Comparison of ENCODE assay signal across 9 mouse cellular contexts in genomic region chr10:22868386-22868918, GRCm38 (mm10). TPM values are rescaled to one million over a fixed set of nuclear protein-coding genes. Genes with fewer than 3 reads are reported as not detected.
DNase-seq lines count a peak whose midpoint lies in the region; ATAC-seq lines count a peak whose summit lies in the region.
"Had no signal": no experiment of that assay in that cellular context is flagged by ENCODE, and none has a peak within 500 bp of the region (broad histone marks: within the 10 kb centered on the region; RNA-seq: fewer than 3 reads in every experiment).

No protein-coding gene starts in this region.

- WGBS in limb, embryonic 13.5 days = 24% methylated on average over 8 of the region's 8 CpGs
- 42% methylated on average over 8 of the region's 8 CpGs for WGBS in limb, embryonic 10.5 days
- 5% methylated on average over 8 of the region's 8 CpGs for WGBS in forebrain, embryonic 16.5 days
- WGBS in hindbrain, embryonic 16.5 days = 21% methylated on average over 8 of the region's 8 CpGs

- DNase-seq in limb, embryonic 10.5 days (ENCODE audit: low spot score) = no peak
- peak; percentile 59 for DNase-seq in lung, postnatal 14 days
- no peak for DNase-seq in adrenal gland, adult 2 months
- no peak for DNase-seq in right cerebral cortex, postnatal 14 days

- peak; percentile 32; the same call in 1 of the 2 replicates for ATAC-seq in limb, embryonic 13.5 days (ENCODE audit: low FRiP score, low read depth)
- peak; percentile 89 for ATAC-seq in forebrain, embryonic 16.5 days
- ATAC-seq in hindbrain, embryonic 16.5 days = peak; percentile 52
- ATAC-seq in monocyte, adult 5-6 weeks (replicated peaks; ENCODE audit: insufficient number of reproducible peaks, low FRiP score, low TSS enrichment, poor library complexity, severe bottlenecking) = no peak

- no peaks in the 10 kb centered on the region for H3K27me3 ChIP-seq in limb, embryonic 13.5 days
- H3K27me3 ChIP-seq in limb, embryonic 10.5 days (ENCODE audit: low read depth, poor library complexity, severe bottlenecking) = no peaks in the 10 kb centered on the region
- no peaks in the 10 kb centered on the region for H3K27me3 ChIP-seq in forebrain, embryonic 16.5 days (replicated peaks; ENCODE audit: control insufficient read depth, insufficient read depth, low read length)
- no peaks in the 10 kb centered on the region for H3K27me3 ChIP-seq in hindbrain, embryonic 16.5 days (replicated peaks; ENCODE audit: control insufficient read depth, insufficient read depth, low read length)

- H3K4me3 ChIP-seq in limb, embryonic 13.5 days = no peak overlapping the region
- no peak overlapping the region for H3K4me3 ChIP-seq in limb, embryonic 10.5 days
- H3K4me3 ChIP-seq in forebrain, embryonic 16.5 days (replicated peaks; ENCODE audit: low read length) = no peak overlapping the region
- H3K4me3 ChIP-seq in hindbrain, embryonic 16.5 days (ENCODE audit: low read length) = no peak overlapping the region

- no peak overlapping the region for H3K27ac ChIP-seq in limb, embryonic 13.5 days
- H3K27ac ChIP-seq in limb, embryonic 10.5 days = no peak overlapping the region
- H3K27ac ChIP-seq in forebrain, embryonic 16.5 days (ENCODE audit: low read length) = no peak overlapping the region
- no peak overlapping the region for H3K27ac ChIP-seq in hindbrain, embryonic 16.5 days (ENCODE audit: low read depth, low read length)

- no peak overlapping the region for H3K4me2 ChIP-seq in limb, embryonic 13.5 days (replicated peaks)
- no peak overlapping the region for H3K4me2 ChIP-seq in forebrain, embryonic 16.5 days (ENCODE audit: low read length)
- H3K4me2 ChIP-seq in hindbrain, embryonic 16.5 days (ENCODE audit: low read length) = no peak overlapping the region

- no peaks in the 10 kb centered on the region for H3K9me3 ChIP-seq in limb, embryonic 13.5 days
- H3K9me3 ChIP-seq in limb, embryonic 10.5 days (replicated peaks) = no peaks in the 10 kb centered on the region
- H3K9me3 ChIP-seq in forebrain, embryonic 16.5 days (ENCODE audit: control insufficient read depth, low read length) = no peaks in the 10 kb centered on the region
- no peaks in the 10 kb centered on the region for H3K9me3 ChIP-seq in hindbrain, embryonic 16.5 days (ENCODE audit: control insufficient read depth, low read length)

- H3K36me3 ChIP-seq in limb, embryonic 13.5 days = no peaks in the 10 kb centered on the region
- H3K36me3 ChIP-seq in limb, embryonic 10.5 days = no peaks in the 10 kb centered on the region
- no peaks in the 10 kb centered on the region for H3K36me3 ChIP-seq in forebrain, embryonic 16.5 days (ENCODE audit: control insufficient read depth, insufficient read depth)
- H3K36me3 ChIP-seq in hindbrain, embryonic 16.5 days (ENCODE audit: control insufficient read depth, insufficient read depth, low read length) = no peaks in the 10 kb centered on the region

- no peak overlapping the region for H3K9ac ChIP-seq in limb, embryonic 13.5 days
- H3K9ac ChIP-seq in forebrain, embryonic 16.5 days (replicated peaks; ENCODE audit: low read depth, low read length) = no peak overlapping the region
- no peak overlapping the region for H3K9ac ChIP-seq in hindbrain, embryonic 16.5 days (ENCODE audit: low read depth, low read length)

- H3K4me1 ChIP-seq in limb, embryonic 13.5 days = peaks cover 6% of the 10 kb centered on the region; the same call in 1 of the 2 replicates
- peaks cover 7% of the 10 kb centered on the region for H3K4me1 ChIP-seq in limb, embryonic 10.5 days
- H3K4me1 ChIP-seq in forebrain, embryonic 16.5 days (replicated peaks; ENCODE audit: control insufficient read depth, insufficient read depth, low read length) = peaks cover 5% of the 10 kb centered on the region
- H3K4me1 ChIP-seq in hindbrain, embryonic 16.5 days (ENCODE audit: control insufficient read depth, insufficient read depth, low read depth, low read length) = peaks cover 6% of the 10 kb centered on the region

RNA-seq across cellular contexts. Expression of gene Tcf21, which starts 48.5 kb away (rescaled TPM):
- 0.37 and 0.51 TPM in 2 replicates for polyA plus RNA-seq in limb, embryonic 13.5 days (2015; fragmentation: Nextera tagmentation; extraction: Ambion mirVana)
- polyA plus RNA-seq in limb, embryonic 10.5 days (2016; fragmentation: Nextera tagmentation; extraction: Ambion mirVana) = 0.71 and 2.7 TPM in 2 replicates
- 0.22 and 0.71 TPM in 2 replicates for polyA plus RNA-seq in forebrain, embryonic 16.5 days (2015; fragmentation: Nextera tagmentation; extraction: Ambion mirVana)
- polyA plus RNA-seq in hindbrain, embryonic 16.5 days (2015; fragmentation: Nextera tagmentation; extraction: Ambion mirVana) = 1.5 and 1.9 TPM in 2 replicates
- total RNA-seq in adrenal gland, adult 2 months (2021) = 10 to 100 TPM; 10.4 to 19.2 TPM
- polyA plus RNA-seq in adrenal gland, adult 2 months (2012; rRNA removed) = 18.0 and 18.3 TPM in 2 replicates
- total RNA-seq in monocyte, adult 5-6 weeks (2017) = not detected in 3 replicates
- total RNA-seq: left cerebral cortex, postnatal 36 days had no signal
